Mouse (Mus musculus) E14TG2a.4 (cell line): ENCODE results near the gene Gm4871.

Experiments used
- CTCF ChIP-seq: conservative IDR thresholded peaks from 2 replicates; pipeline ENCODE4 v1.5.1; 2014; ENCODE audit warnings: low read length
- NANOG ChIP-seq: IDR thresholded peaks from 2 replicates; pipeline ENCODE4 v1.6.1; 2014; ENCODE audit warnings: borderline replicate concordance, low read length, mixed read lengths

GRCm38 (mm10) chr5:145003362-145003761, 29.2 kb downstream of the Gm4871 start:
- no peak for TF ChIP-seq NANOG
- no peak for TF ChIP-seq CTCF
